Mouse (Mus musculus) heart, adult 2 months (tissue): ENCODE data around the gene Sfrp2. TPM values are rescaled to one million over a fixed set of nuclear protein-coding genes. Genes with fewer than 3 reads are reported as not detected.

Source experiments
- DNase-seq, 2 experiments: peaks; one replicate each; pipeline ENCODE4 v3.0.0; 2021
- H3K27ac ChIP-seq: fragments of 200-600 bp; 2 replicates; pipeline ENCODE4 v1.8.1; 2022
- H3K27me3 ChIP-seq: fragments of 200-500 bp; 2 replicates; pipeline ENCODE4 v1.6.1; 2012; ENCODE audit warnings: mild to moderate bottlenecking, low read length, inconsistent platforms, mixed read lengths; ENCODE audit not compliant: control insufficient read depth, insufficient read depth
- H3K36me3 ChIP-seq: fragments of 200-500 bp; 2 replicates; pipeline ENCODE4 v1.6.1; 2012; ENCODE audit warnings: low read length, inconsistent platforms; ENCODE audit not compliant: control insufficient read depth, insufficient read depth
- H3K4me1 ChIP-seq: fragments of 200-500 bp; 2 replicates; pipeline ENCODE4 v1.6.1; 2011; ENCODE audit warnings: low read length; ENCODE audit not compliant: control insufficient read depth, insufficient read depth
- H3K4me3 ChIP-seq: fragments of 200-600 bp; 2 replicates; pipeline ENCODE4 v1.8.1; 2022
- H3K79me2 ChIP-seq: fragments of 200-500 bp; replicated peaks from 2 replicates; pipeline ENCODE4 v1.6.1; 2012; ENCODE audit warnings: mild to moderate bottlenecking, inconsistent platforms, low read length, moderate library complexity, mixed read lengths; ENCODE audit not compliant: control insufficient read depth, insufficient read depth
- H3K9ac ChIP-seq: fragments of 200-500 bp; 2 replicates; pipeline ENCODE4 v1.6.1; 2012; ENCODE audit warnings: low read depth, mild to moderate bottlenecking, control low read depth, inconsistent platforms, low read length, mixed read lengths
- CTCF ChIP-seq: fragments of 200-600 bp; IDR thresholded peaks from 2 replicates; pipeline ENCODE4 v1.8.1; 2022; ENCODE audit warnings: antibody characterized with exemption, mild to moderate bottlenecking, moderate library complexity
- EP300 ChIP-seq: fragments of 200-500 bp; IDR thresholded peaks from 2 replicates; pipeline ENCODE4 v1.6.1; 2011; ENCODE audit warnings: low read depth, low read length, control low read depth; ENCODE audit not compliant: insufficient read depth
- POLR2A ChIP-seq: fragments of 200-500 bp; IDR thresholded peaks from 2 replicates; pipeline ENCODE4 v1.6.1; 2011; ENCODE audit warnings: mild to moderate bottlenecking, low read depth, low read length, control low read depth; ENCODE audit not compliant: insufficient read depth
- WGBS: fragments of 180-500 bp; shearing (Covaris S2); methylation state at CpG from one replicate; pipeline ENCODE4 v1.1.7; 2018; 5-methylcytosine and 5-hydroxymethylcytosine counted together
- intact Hi-C: fragments of 180-260 bp; cut with DNase I; formaldehyde crosslinking; loops from one replicate; pipeline ENCODE4 v1.15.1; 2025
- long read RNA-seq: library from polyadenylated mRNA; stranded (forward); transcript quantifications from one replicate; pipeline ENCODE4 v2.0.0, GENCODE M21; 2021
- polyA plus RNA-seq: library from polyadenylated mRNA; depleted of rRNA; stranded (reverse); fragments of >200 nt; gene quantifications from 2 replicates; pipeline ENCODE4 v1.2.3, GENCODE M21; 2012; rRNA removed
- total RNA-seq, 2 experiments: library from RNA; stranded (reverse); gene quantifications; 2 replicates each; pipeline ENCODE4 v1.2.3; 2021

Gene Sfrp2
- total RNA-seq (1 to 10 TPM; 3.2 to 4.9 TPM), polyA plus RNA-seq (13.4 and 20.2 TPM in 2 replicates)
- long read RNA-seq, transcript Sfrp2-201 (3 exons, 2,003 nt) = major isoform, 8 of 8 reads
- long read RNA-seq, partial matches to known transcripts = 0 of 8 reads
- long read RNA-seq, other reads (novel, unspliced or antisense) = 0 of 8 reads

DNA sequence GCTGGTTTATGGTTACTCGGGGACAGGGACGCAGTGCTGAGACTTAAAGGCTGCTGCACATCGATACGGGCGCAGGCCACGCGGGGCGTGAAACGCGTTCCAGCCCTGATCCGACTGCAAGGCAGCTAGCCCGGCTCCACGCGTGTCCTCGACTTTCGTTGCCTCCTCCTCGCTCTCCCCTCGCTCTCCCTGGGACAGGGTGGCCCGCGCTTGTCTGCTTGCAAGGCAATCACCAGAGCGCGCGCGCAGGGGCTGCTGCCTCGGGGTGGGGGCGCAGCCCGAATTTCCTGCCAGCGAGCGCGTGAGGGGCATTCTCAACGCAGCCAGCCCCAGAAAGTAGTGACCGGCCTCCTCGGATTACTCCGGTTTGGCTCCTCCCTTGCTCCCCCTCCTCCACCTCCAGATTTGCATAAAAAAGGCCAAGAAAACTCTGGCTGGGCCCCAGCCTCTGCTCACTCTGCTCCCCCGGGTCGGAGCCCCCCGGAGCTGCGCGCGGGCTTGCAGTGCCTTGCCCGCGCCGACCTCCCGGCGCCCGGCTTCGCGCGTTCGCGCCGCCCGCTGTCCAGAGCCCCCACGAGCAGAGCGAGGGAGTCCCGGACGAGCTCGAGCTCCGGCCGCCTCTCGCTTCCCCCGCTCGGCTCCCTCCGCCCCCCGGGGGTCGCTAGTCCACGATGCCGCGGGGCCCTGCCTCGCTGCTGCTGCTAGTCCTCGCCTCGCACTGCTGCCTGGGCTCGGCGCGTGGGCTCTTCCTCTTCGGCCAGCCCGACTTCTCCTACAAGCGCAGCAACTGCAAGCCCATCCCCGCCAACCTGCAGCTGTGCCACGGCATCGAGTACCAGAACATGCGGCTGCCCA is at the start of gene Sfrp2:
Sfrp2 (plus strand) TSS at position 451 of the 855 bp plus-strand sequence.
- intact Hi-C loops = loop anchor here (10.0 kb wide), 2 partner anchors 291 to 351 kb away; no protein-coding TSS in a partner anchor
- no peaks in the 10 kb centered on the region for H3K79me2 ChIP-seq
- no peak within 1 kb of the TSS for H3K27ac ChIP-seq
- peak within 1 kb of the TSS; percentile 40 for H3K4me3 ChIP-seq
- peak within 1 kb of the TSS; percentile 54 for H3K9ac ChIP-seq
- peaks cover 13% of the 10 kb centered on the region for H3K27me3 ChIP-seq
- H3K36me3 ChIP-seq = no peaks in the 10 kb centered on the region
- 0 out of 2 replicates have a peak, but pooled peaks cover 2% of the 10 kb centered on the region for H3K4me1 ChIP-seq
- under 1% methylated on average over 82 of the region's 82 CpGs for WGBS
- no peak for TF ChIP-seq POLR2A
- TF ChIP-seq EP300 = no peak
- TF ChIP-seq CTCF = no peak
- peak; percentile 26 to 44 for DNase-seq

DNA sequence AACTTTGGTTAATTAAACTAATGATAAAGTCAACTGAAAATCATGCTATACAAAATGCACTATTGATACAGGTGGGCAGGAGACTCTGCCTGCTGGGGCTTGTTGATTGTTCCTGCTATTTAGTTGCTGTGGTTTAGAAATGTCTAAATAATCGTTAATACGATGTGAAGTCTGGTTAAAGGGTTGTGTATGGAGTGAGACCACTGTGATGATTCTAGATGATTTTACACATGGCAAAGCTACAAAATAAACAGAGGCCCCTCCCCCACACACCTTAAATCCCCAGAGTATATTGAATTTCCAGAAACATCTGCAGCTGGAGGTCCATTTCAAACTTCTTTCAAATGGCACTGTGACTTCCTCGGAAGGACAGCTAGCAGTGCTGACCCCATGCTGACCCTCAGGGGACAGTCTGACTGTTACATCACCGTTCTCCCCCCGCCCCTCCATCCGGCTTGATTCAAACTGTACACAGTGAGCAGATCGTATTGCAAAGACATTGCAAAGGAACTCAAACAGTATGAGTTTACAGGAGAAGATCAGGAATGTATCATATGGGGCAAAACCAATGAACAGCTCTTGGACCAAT is 48.4 kb upstream of the Sfrp2 start:
- TF ChIP-seq CTCF (no peak), POLR2A (no peak), EP300 (no peak)
- H3K79me2 ChIP-seq = no peaks in the 10 kb centered on the region

DNA sequence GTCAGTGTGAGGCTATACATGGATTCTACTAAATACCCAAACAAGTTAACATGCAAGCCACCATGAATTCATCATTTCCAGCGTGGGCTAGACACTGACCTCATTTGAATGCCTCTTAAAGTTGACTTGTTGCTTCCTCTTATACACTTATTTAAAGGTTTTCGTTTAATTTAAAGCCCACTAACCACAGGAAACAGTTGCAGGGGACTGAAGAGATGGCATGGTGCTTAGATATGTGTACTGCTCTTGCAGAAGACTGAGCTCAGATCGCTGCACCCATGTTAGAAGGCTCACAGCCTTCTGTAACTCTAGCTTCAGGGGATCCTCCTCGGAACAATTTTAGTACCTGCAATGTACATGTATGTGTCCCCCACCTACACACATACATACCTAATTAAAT is 47.5 kb upstream of the Sfrp2 start:
- no peak for DNase-seq
- no peak overlapping the region for H3K4me3 ChIP-seq
- no peak overlapping the region for H3K27ac ChIP-seq
- no peaks in the 10 kb centered on the region for H3K4me1 ChIP-seq
- no peaks in the 10 kb centered on the region for H3K27me3 ChIP-seq
- 76% methylated on average over 4 of the region's 4 CpGs for WGBS
- intact Hi-C loops = no loop called here
- H3K36me3 ChIP-seq = no peaks in the 10 kb centered on the region
- no peaks in the 10 kb centered on the region for H3K79me2 ChIP-seq
- H3K9ac ChIP-seq = no peak overlapping the region
- TF ChIP-seq CTCF = no peak
- TF ChIP-seq EP300 = no peak
- no peak for TF ChIP-seq POLR2A

More for the DNA sequence above, 48.4 kb upstream of the Sfrp2 start:
- Histone ChIP-seq H3K36me3 (no peaks in the 10 kb centered on the region), H3K9ac (no peak overlapping the region), H3K27me3 (no peaks in the 10 kb centered on the region), H3K4me3 (no peak overlapping the region), H3K27ac (no peak overlapping the region), H3K4me1 (no peaks in the 10 kb centered on the region)
- 47% methylated on average over 7 of the region's 7 CpGs for WGBS
- no peak for DNase-seq
- intact Hi-C loops = no loop called here

DNA sequence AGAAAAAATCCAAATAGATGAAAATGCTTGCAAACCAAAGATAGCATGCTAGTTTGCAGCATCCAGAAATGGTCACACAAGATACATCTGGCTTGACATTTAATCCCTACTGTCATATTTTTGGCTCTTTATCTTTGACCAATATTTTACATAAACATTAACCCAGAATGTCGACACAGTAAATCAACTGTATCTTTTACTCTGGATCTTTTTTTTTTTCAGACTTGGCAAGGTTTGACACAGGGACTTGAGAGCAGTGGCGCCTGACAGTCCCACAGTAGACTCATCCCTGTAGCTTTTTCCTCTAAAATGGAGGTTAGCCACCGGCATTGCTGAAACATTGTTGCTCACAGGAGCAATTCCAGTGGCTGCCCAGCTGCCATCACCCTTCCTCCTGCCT is 37.9 kb upstream of the Sfrp2 start:
- 57% methylated on average over 3 of the region's 3 CpGs for WGBS
- Histone ChIP-seq H3K36me3 (no peaks in the 10 kb centered on the region), H3K4me3 (no peak overlapping the region), H3K79me2 (no peaks in the 10 kb centered on the region), H3K9ac (no peak overlapping the region), H3K27ac (no peak overlapping the region), H3K27me3 (no peaks in the 10 kb centered on the region), H3K4me1 (no peaks in the 10 kb centered on the region)
- no peak for TF ChIP-seq EP300
- no peak for TF ChIP-seq POLR2A
- no peak for TF ChIP-seq CTCF
- intact Hi-C loops = no loop called here
- DNase-seq = no peak

DNA sequence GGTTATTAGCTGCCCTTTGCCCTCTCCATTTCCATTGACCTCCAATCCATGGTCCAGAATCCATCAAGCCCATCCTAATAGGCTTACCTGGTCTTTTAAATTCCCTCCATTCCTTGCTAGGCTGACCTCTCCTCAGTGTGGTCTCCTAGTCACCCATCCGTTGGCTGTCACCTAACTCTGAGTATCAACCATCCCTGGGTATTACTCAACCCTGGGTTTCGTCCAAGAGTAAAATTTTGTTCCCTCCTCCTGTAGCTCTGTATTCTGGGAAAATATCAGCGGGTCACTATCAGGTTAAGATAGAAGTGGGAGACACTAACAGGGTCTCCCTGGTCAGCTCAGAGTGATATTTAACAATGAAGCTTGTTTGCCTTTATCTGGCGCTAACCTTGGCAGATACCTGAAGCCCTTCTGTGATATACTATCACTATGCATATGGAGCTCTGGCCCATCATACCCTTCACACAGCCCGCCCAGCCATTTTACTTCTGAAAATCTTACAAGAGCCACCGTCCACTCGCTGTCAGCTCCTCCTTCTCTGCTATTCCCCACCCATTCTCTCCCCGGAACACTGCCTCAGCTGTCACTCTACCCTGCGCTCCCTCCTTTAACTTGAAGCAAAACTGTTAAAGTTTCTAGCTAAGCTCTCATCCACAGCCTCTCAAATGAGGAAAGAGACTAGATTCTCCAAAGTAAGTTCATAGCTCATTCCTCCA is 37.3 kb upstream of the Sfrp2 start:
- no peaks in the 10 kb centered on the region for H3K27me3 ChIP-seq
- no peak overlapping the region for H3K27ac ChIP-seq
- no peak overlapping the region for H3K9ac ChIP-seq
- H3K4me1 ChIP-seq = no peaks in the 10 kb centered on the region
- intact Hi-C loops = no loop called here
- TF ChIP-seq EP300 = no peak
- TF ChIP-seq CTCF = no peak
- TF ChIP-seq POLR2A = no peak
- H3K4me3 ChIP-seq = no peak overlapping the region
- DNase-seq = no peak
- WGBS = 72% methylated on average over 9 of the region's 9 CpGs
- H3K36me3 ChIP-seq = no peaks in the 10 kb centered on the region
- H3K79me2 ChIP-seq = no peaks in the 10 kb centered on the region
